In genomic region chr2:144479421-144479820, GRCm38 (mm10) we compare ENCODE assay signal across 17 mouse cellular contexts. TPM values are rescaled to one million over a fixed set of nuclear protein-coding genes. Genes with fewer than 3 reads are reported as not detected.
A peak's percentile ranks its signal among the peaks of the same experiment; 100 is the strongest.
DNase-seq lines count a peak whose midpoint lies in the region; ATAC-seq and TF ChIP-seq lines count a peak whose summit lies in the region.
"Had no signal": no experiment of that assay in that cellular context is flagged by ENCODE, and none has a peak within 500 bp of the region (broad histone marks: within the 10 kb centered on the region; RNA-seq: fewer than 3 reads in every experiment).

No protein-coding gene starts in this region.

- intact Hi-C loops in heart, adult 2 months (cut with DNase I), result no loop called here
- intact Hi-C loops in heart, postnatal 25 days (cut with DNase I), result no loop called here
- intact Hi-C loops in left cerebral cortex, postnatal 4 days (cut with DNase I), result no loop called here
- intact Hi-C loops in heart, postnatal 10 days (cut with DNase I), result no loop called here

- WGBS in heart, adult 2 months, result 72% methylated on average over 2 of the region's 2 CpGs
- 37% methylated on average over 2 of the region's 2 CpGs for WGBS in olfactory bulb, adult 2 months
- 84% methylated on average over 2 of the region's 2 CpGs for WGBS in midbrain, embryonic 15.5 days

- H3K79me2 ChIP-seq in heart, adult 2 months (replicated peaks; ENCODE audit: control insufficient read depth, insufficient read depth, low read length), result no peaks in the 10 kb centered on the region

- no peaks in the 10 kb centered on the region for H3K9me3 ChIP-seq in midbrain, embryonic 15.5 days
- H3K9me3 ChIP-seq: G1E; heart, embryonic 13.5 days; hindbrain, embryonic 15.5 days; liver, embryonic 12.5 days had no signal

- H3K4me2 ChIP-seq in midbrain, embryonic 15.5 days, result no peak overlapping the region
- H3K4me2 ChIP-seq: heart, embryonic 13.5 days; hindbrain, embryonic 15.5 days; liver, embryonic 12.5 days; midbrain, embryonic 11.5 days had no signal

- no peak overlapping the region for H3K4me3 ChIP-seq in heart, adult 2 months
- no peak overlapping the region for H3K4me3 ChIP-seq in olfactory bulb, adult 2 months (ENCODE audit: insufficient read depth, low read depth, low read length)
- no peak overlapping the region for H3K4me3 ChIP-seq in midbrain, embryonic 15.5 days
- H3K4me3 ChIP-seq: heart, embryonic 13.5 days; hindbrain, embryonic 15.5 days; liver, embryonic 12.5 days had no signal

- peak overlapping the region; percentile 15; the same call in 1 of the 2 replicates for H3K27ac ChIP-seq in heart, adult 2 months
- peak overlapping the region; percentile 47; the same call in 1 of the 2 replicates for H3K27ac ChIP-seq in olfactory bulb, adult 2 months (ENCODE audit: insufficient read depth, low read depth, low read length)
- no peak overlapping the region for H3K27ac ChIP-seq in midbrain, embryonic 15.5 days
- H3K27ac ChIP-seq: heart, embryonic 13.5 days; hindbrain, embryonic 15.5 days; liver, embryonic 12.5 days had no signal

- TF ChIP-seq EP300 in heart, adult 2 months (IDR thresholded peaks at IDR 0.05; ENCODE audit: insufficient read depth, low read depth, low read length), result no peak

- H3K9ac ChIP-seq in heart, adult 2 months (ENCODE audit: low read depth, low read length), result no peak overlapping the region
- no peak overlapping the region for H3K9ac ChIP-seq in midbrain, embryonic 15.5 days
- H3K9ac ChIP-seq: heart, embryonic 13.5 days; hindbrain, embryonic 15.5 days; liver, embryonic 12.5 days had no signal

- TF ChIP-seq CTCF in heart, adult 2 months (IDR thresholded peaks at IDR 0.05), result no peak
- TF ChIP-seq CTCF in olfactory bulb, adult 2 months (IDR thresholded peaks at IDR 0.05; ENCODE audit: insufficient read depth, low read depth, low read length), result no peak

- no peaks in the 10 kb centered on the region for H3K36me3 ChIP-seq in heart, adult 2 months (ENCODE audit: control insufficient read depth, insufficient read depth, low read length)
- peaks cover 21% of the 10 kb centered on the region for H3K36me3 ChIP-seq in midbrain, embryonic 15.5 days (replicated peaks)
- H3K36me3 ChIP-seq: G1E; heart, embryonic 13.5 days; liver, embryonic 12.5 days had no signal

- ATAC-seq in midbrain, embryonic 15.5 days (replicated peaks), result no peak
- ATAC-seq: liver, embryonic 12.5 days had no signal

- peak; percentile 24 to 48 for DNase-seq in heart, adult 2 months
- DNase-seq in heart, postnatal 25 days (ENCODE audit: low spot score), result no peak
- peak; percentile 41 for DNase-seq in left cerebral cortex, adult 11 months (ENCODE audit: low spot score)
- no peak for DNase-seq in left cerebral cortex, postnatal 4 days
- DNase-seq in heart, postnatal 10 days, result peak; percentile 48 to 64
- no peak for DNase-seq in spleen, postnatal 14 days (ENCODE audit: low spot score in 2 of 2)
- DNase-seq: adrenal gland, adult 8-10 months; cerebellum, postnatal 10 days; lung, postnatal 14 days; thymus, adult 2 months had no signal

- H3K27me3 ChIP-seq in heart, adult 2 months (ENCODE audit: control insufficient read depth, insufficient read depth, low read length), result no peaks in the 10 kb centered on the region
- H3K27me3 ChIP-seq in midbrain, embryonic 15.5 days (replicated peaks), result no peaks in the 10 kb centered on the region
- H3K27me3 ChIP-seq: heart, embryonic 13.5 days; hindbrain, embryonic 15.5 days; liver, embryonic 12.5 days had no signal

- TF ChIP-seq POLR2A in heart, adult 2 months (IDR thresholded peaks at IDR 0.05; ENCODE audit: insufficient read depth, low read depth, low read length), result no peak
- no peak for TF ChIP-seq POLR2A in olfactory bulb, adult 2 months (IDR thresholded peaks at IDR 0.05; ENCODE audit: insufficient read depth, low read depth, low read length)

- H3K4me1 ChIP-seq in heart, adult 2 months (ENCODE audit: control insufficient read depth, insufficient read depth, low read length), result no peaks in the 10 kb centered on the region; the same call in 1 of the 2 replicates
- H3K4me1 ChIP-seq in olfactory bulb, adult 2 months (ENCODE audit: control insufficient read depth, insufficient read depth, low read length), result no peaks in the 10 kb centered on the region
- H3K4me1 ChIP-seq in midbrain, embryonic 15.5 days, result no peaks in the 10 kb centered on the region
- H3K4me1 ChIP-seq: heart, embryonic 13.5 days; hindbrain, embryonic 15.5 days; liver, embryonic 12.5 days had no signal

RNA-seq across cellular contexts. Expression of gene Dzank1, which starts 47.8 kb away (rescaled TPM):
- total RNA-seq in heart, adult 2 months (2021), result under 1 TPM; 0.63 to 0.66 TPM
- 0.49 and 0.76 TPM in 2 replicates for polyA plus RNA-seq in heart, adult 2 months (2012; rRNA removed)
- 1 to 10 TPM in 1 of 2 experiments, under 1 TPM in 1; 0.70 to 2.1 TPM for total RNA-seq in heart, postnatal 25 days (2021)
- 10 to 100 TPM; 37.3 to 43.6 TPM for total RNA-seq in left cerebral cortex, postnatal 4 days (2021)
- 1 to 10 TPM; 1.8 to 2.2 TPM for total RNA-seq in heart, postnatal 10 days (2021)
- polyA plus RNA-seq in olfactory bulb, adult 2 months (2012; ENCODE audit: insufficient read depth, insufficient read length, low replicate concordance, missing spikeins), result 44.3 TPM in 1 of 2 replicates, not detected in the other
- polyA plus RNA-seq in midbrain, embryonic 15.5 days (2015; fragmentation: Nextera tagmentation; extraction: Ambion mirVana), result 17.8 and 20.3 TPM in 2 replicates

RNA-seq across cellular contexts. Expression of gene Polr3f, which starts 48.1 kb away (rescaled TPM):
- 10 to 100 TPM; 10.4 to 12.1 TPM for total RNA-seq in heart, adult 2 months (2021)
- polyA plus RNA-seq in heart, adult 2 months (2012; rRNA removed), result 4.0 and 8.8 TPM in 2 replicates
- 10 to 100 TPM; 10.6 to 10.8 TPM for total RNA-seq in heart, postnatal 25 days (2021)
- total RNA-seq in left cerebral cortex, postnatal 4 days (2021), result 10 to 100 TPM; 29.9 to 32.0 TPM
- 10 to 100 TPM; 14.6 to 16.9 TPM for total RNA-seq in heart, postnatal 10 days (2021)
- polyA plus RNA-seq in olfactory bulb, adult 2 months (2012; ENCODE audit: insufficient read depth, insufficient read length, low replicate concordance, missing spikeins), result not detected in 2 replicates
- 25.3 and 27.9 TPM in 2 replicates for polyA plus RNA-seq in midbrain, embryonic 15.5 days (2015; fragmentation: Nextera tagmentation; extraction: Ambion mirVana)

Comparison
In these comparisons a context has a peak if more than half of its experiments do, and no peak if none do; other contexts are left out.
1. DNase-seq: peak in heart, adult 2 months (2 of 2), left cerebral cortex, adult 11 months (single experiment) and heart, postnatal 10 days (2 of 2); none in heart, postnatal 25 days (single experiment), left cerebral cortex, postnatal 4 days (single experiment) and spleen, postnatal 14 days (0 of 2).
2. RNA of gene Dzank1, which starts 47.8 kb away (total RNA-seq): 37.3 to 43.6 TPM in left cerebral cortex, postnatal 4 days; 1.8 to 2.2 TPM in heart, postnatal 10 days, 0.70 to 2.1 TPM in heart, postnatal 25 days and 0.63 to 0.66 TPM in heart, adult 2 months; every median in the first group is over 10 times any median in the second.